Mouse (Mus musculus) bone marrow, adult 2 months (tissue): ENCODE data around the gene Sh3rf3.

ENCODE experiments used
- CTCF ChIP-seq: fragments of 200-500 bp; IDR thresholded peaks from 2 replicates; pipeline ENCODE4 v1.5.1; 2011; ENCODE audit warnings: low read length, control low read depth; ENCODE audit not compliant: control insufficient read depth, insufficient read depth
- POLR2A ChIP-seq: fragments of 200-500 bp; IDR thresholded peaks from 2 replicates; pipeline ENCODE4 v1.6.1; 2011; ENCODE audit warnings: low read depth, mild to moderate bottlenecking, control low read depth, low read length, borderline replicate concordance; ENCODE audit not compliant: control insufficient read depth

DNA sequence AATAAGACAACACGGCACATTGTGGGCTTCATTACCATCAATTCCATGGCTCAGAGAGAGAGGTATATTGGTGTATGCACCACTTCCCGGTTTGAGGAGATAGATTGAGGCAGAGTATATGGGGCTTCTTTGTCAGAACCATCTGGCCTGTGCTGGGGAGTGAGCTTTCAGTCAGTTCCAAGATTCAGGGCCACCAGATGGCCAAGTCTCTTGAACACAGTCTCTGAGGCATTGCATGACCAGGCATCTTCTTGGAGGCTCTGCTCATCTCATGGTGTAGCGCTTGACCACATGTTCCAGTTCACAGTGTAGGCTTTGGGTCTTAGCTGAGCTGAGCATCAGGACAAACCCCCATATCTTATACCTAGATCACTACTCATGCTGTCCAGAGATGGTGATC lies 28.8 kb downstream of the Sh3rf3 start:
- TF ChIP-seq CTCF (no peak), POLR2A (no peak)
